Mouse (Mus musculus) liver, embryonic 14.5 days (tissue): ENCODE measurements around the gene Ggt6. TPM values are rescaled to one million over a fixed set of nuclear protein-coding genes. Genes with fewer than 3 reads are reported as not detected.

Experiments used
- ATAC-seq: fragments of 200-750 bp; cut with Nextera tagmentation; 2 replicates; pipeline ENCODE4 v1.8.0; 2017; ENCODE audit warnings: moderate number of reproducible peaks, mild to moderate bottlenecking, moderate library complexity; ENCODE audit not compliant: insufficient read depth
- DNase-seq, 3 experiments: peaks; one replicate each; pipeline ENCODE4 v3.0.0-alpha.2; 2012 to 2013; ENCODE audit warnings: low read depth in 3 of 3, low spot score in 3 of 3
- H3K27ac ChIP-seq: fragments of 300-500 bp; sonication (generic); 2 replicates; pipeline ENCODE4 v1.5.1; 2014; ENCODE audit warnings: moderate library complexity, mild to moderate bottlenecking, control low read depth, inconsistent platforms
- H3K27me3 ChIP-seq: fragments of 300-500 bp; sonication (generic); 2 replicates; pipeline ENCODE4 v1.6.1; 2014; ENCODE audit warnings: mild to moderate bottlenecking, low read length, moderate library complexity; ENCODE audit not compliant: control insufficient read depth, insufficient read depth
- H3K36me3 ChIP-seq: fragments of 300-500 bp; sonication (generic); replicated peaks from 2 replicates; pipeline ENCODE4 v1.6.1; 2014; ENCODE audit warnings: low read depth; ENCODE audit not compliant: control insufficient read depth, insufficient read depth
- H3K4me1 ChIP-seq, 2 experiments: fragments of 200-500 bp in 1 of 2; fragments of 300-500 bp in 1 of 2; sonication (generic) in 1 of 2; replicated peaks; 2 replicates each; pipeline ENCODE4 v1.6.1; 2012 to 2014; ENCODE audit warnings: antibody characterized with exemption in 1 of 2, inconsistent platforms in 1 of 2, low read length in 1 of 2; ENCODE audit not compliant: control insufficient read depth in 2 of 2, insufficient read depth in 2 of 2
- H3K4me2 ChIP-seq: fragments of 300-500 bp; sonication (generic); 2 replicates; pipeline ENCODE4 v1.6.1; 2014; ENCODE audit warnings: low read depth, mild to moderate bottlenecking, control low read depth, moderate library complexity
- H3K4me3 ChIP-seq, 2 experiments: fragments of 200-500 bp in 1 of 2; fragments of 300-500 bp in 1 of 2; sonication (generic) in 1 of 2; 2 replicates each; pipeline ENCODE4 v1.5.1; 2012 to 2014; ENCODE audit warnings: low read depth in 2 of 2, low read length in 2 of 2, mild to moderate bottlenecking in 2 of 2, control low read depth in 1 of 2, inconsistent platforms in 1 of 2, moderate library complexity in 1 of 2; ENCODE audit not compliant: insufficient read depth in 1 of 2
- H3K9ac ChIP-seq: fragments of 300-500 bp; sonication (generic); replicated peaks from 2 replicates; pipeline ENCODE4 v1.6.1; 2014; ENCODE audit warnings: mild to moderate bottlenecking, control low read depth, moderate library complexity
- H3K9me3 ChIP-seq: fragments of 300-500 bp; sonication (generic); 2 replicates; pipeline ENCODE4 v1.6.1; 2016; ENCODE audit warnings: low read length, mixed read lengths; ENCODE audit not compliant: control insufficient read depth
- CTCF ChIP-seq: IDR thresholded peaks from 2 replicates; pipeline ENCODE4 v1.5.1; 2016; ENCODE audit warnings: antibody characterized with exemption, low read depth, control low read depth
- EP300 ChIP-seq: IDR thresholded peaks from 2 replicates; pipeline ENCODE4 v1.6.1; 2016; ENCODE audit warnings: antibody characterized with exemption, low read depth
- WGBS: fragments of 180-500 bp; shearing (Covaris S2); extraction: QIAGEN DNeasy Blood & Tissue Kit; methylation state at CpG from one replicate; pipeline ENCODE4 v1.1.7; 2014; ENCODE audit not compliant: insufficient replicate concordance; 5-methylcytosine and 5-hydroxymethylcytosine counted together
- polyA plus RNA-seq, 2 experiments: library from polyadenylated mRNA; depleted of rRNA in 1 of 2; stranded (reverse) in 1 of 2; unstranded in 1 of 2; fragments of >200 nt; fragmentation: Nextera tagmentation in 1 of 2; extraction: Ambion mirVana in 1 of 2; gene quantifications; 2 replicates each; pipeline versions ENCODE4 v1.2.1 to v1.2.3; 2012 to 2014

Gene Ggt6
- polyA plus RNA-seq, 2 experiments: 0.10 to 0.25 TPM

- 49% methylated on average over 12 of the region's 12 CpGs for WGBS
- H3K4me2 ChIP-seq: no peak overlapping the region; the same call in 1 of the 2 replicates
- no peak for TF ChIP-seq CTCF
- TF ChIP-seq EP300: no peak
- no peak overlapping the region for H3K4me3 ChIP-seq
- peak overlapping the region; percentile 9; the same call in 1 of the 2 replicates for H3K27ac ChIP-seq
- no peaks in the 10 kb centered on the region for H3K27me3 ChIP-seq
- DNase-seq (no peak), ATAC-seq (peak; percentile 69)
- no peaks in the 10 kb centered on the region; the same call in 1 of the 2 replicates for H3K36me3 ChIP-seq
- no peak overlapping the region; the same call in 1 of the 2 replicates for H3K9ac ChIP-seq
- H3K4me1 ChIP-seq: peaks cover 0 to 18% of the 10 kb centered on the region in 2 experiments; a peak in 3 of 4 replicates
- H3K9me3 ChIP-seq: no peaks in the 10 kb centered on the region
Observed at GRCm38 (mm10) chr11:72457995-72458496, 22.7 kb downstream of the Ggt6 start.

GRCm38 (mm10) chr11:72458502-72458901 lies 23.2 kb downstream of the Ggt6 start:
- 19% methylated on average over 3 of the region's 3 CpGs for WGBS
- ATAC-seq (peak; percentile 42; the same call in 1 of the 2 replicates), DNase-seq (no peak)
- H3K27ac ChIP-seq: peak overlapping the region; percentile 9; the same call in 1 of the 2 replicates
- no peak overlapping the region; the same call in 1 of the 2 replicates for H3K9ac ChIP-seq
- TF ChIP-seq CTCF (no peak), EP300 (no peak)
- H3K4me3 ChIP-seq: peak overlapping the region in 1 of 2 experiments; percentile 18; a peak in 1 of 4 replicates
- peaks cover 0 to 18% of the 10 kb centered on the region in 2 experiments; a peak in 3 of 4 replicates for H3K4me1 ChIP-seq
- no peaks in the 10 kb centered on the region for H3K9me3 ChIP-seq
- H3K27me3 ChIP-seq: no peaks in the 10 kb centered on the region
- H3K4me2 ChIP-seq: no peak overlapping the region; the same call in 1 of the 2 replicates
- H3K36me3 ChIP-seq: no peaks in the 10 kb centered on the region; the same call in 1 of the 2 replicates

DNA sequence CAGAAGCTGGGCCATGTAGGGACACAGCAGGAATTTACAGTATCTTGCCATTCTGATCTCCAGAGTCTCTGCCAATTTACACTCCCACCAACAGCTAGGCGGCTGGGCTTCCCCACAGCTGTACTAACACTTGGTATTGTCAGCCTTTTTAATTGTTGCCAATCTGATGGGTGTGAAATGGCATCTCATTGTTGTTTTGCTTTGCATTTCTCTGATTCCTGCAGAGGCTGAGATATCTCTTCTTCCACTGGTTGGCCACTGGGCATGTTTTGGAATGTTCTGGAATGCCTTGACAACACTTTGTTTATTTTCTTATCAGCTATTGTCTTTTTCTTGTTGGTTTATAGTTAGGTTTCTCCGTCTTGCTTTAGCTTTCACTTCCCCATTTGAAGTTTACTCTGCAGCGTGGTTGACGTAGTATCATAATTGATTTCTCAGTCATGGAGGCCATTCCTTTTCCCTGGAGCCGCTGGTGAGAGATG lies 26.2 kb downstream of the Ggt6 start:
- no peak for DNase-seq
- Histone ChIP-seq H3K27ac (no peak overlapping the region), H3K4me3 (no peak overlapping the region), H3K4me2 (no peak overlapping the region), H3K9me3 (no peaks in the 10 kb centered on the region), H3K9ac (no peak overlapping the region), H3K4me1 (peaks cover 4 to 27% of the 10 kb centered on the region in 2 experiments), H3K27me3 (no peaks in the 10 kb centered on the region), H3K36me3 (no peaks in the 10 kb centered on the region; the same call in 1 of the 2 replicates)
- 45% methylated on average over 5 of the region's 5 CpGs for WGBS
- TF ChIP-seq CTCF (no peak), EP300 (no peak)
- ATAC-seq: no peak

- no peak for TF ChIP-seq EP300
- TF ChIP-seq CTCF: no peak
- WGBS: 76% methylated on average over 3 of the region's 3 CpGs
- no peak for ATAC-seq
- no peaks in the 10 kb centered on the region for H3K27me3 ChIP-seq
- no peak overlapping the region for H3K27ac ChIP-seq
- peaks cover 17 to 37% of the 10 kb centered on the region in 2 experiments for H3K4me1 ChIP-seq
- no peak overlapping the region for H3K4me3 ChIP-seq
- no peaks in the 10 kb centered on the region; the same call in 1 of the 2 replicates for H3K36me3 ChIP-seq
- no peak overlapping the region for H3K4me2 ChIP-seq
- DNase-seq: no peak
- H3K9me3 ChIP-seq: no peaks in the 10 kb centered on the region
- H3K9ac ChIP-seq: no peak overlapping the region
Observed at GRCm38 (mm10) chr11:72464821-72465220, 29.5 kb downstream of the Ggt6 start.

DNA sequence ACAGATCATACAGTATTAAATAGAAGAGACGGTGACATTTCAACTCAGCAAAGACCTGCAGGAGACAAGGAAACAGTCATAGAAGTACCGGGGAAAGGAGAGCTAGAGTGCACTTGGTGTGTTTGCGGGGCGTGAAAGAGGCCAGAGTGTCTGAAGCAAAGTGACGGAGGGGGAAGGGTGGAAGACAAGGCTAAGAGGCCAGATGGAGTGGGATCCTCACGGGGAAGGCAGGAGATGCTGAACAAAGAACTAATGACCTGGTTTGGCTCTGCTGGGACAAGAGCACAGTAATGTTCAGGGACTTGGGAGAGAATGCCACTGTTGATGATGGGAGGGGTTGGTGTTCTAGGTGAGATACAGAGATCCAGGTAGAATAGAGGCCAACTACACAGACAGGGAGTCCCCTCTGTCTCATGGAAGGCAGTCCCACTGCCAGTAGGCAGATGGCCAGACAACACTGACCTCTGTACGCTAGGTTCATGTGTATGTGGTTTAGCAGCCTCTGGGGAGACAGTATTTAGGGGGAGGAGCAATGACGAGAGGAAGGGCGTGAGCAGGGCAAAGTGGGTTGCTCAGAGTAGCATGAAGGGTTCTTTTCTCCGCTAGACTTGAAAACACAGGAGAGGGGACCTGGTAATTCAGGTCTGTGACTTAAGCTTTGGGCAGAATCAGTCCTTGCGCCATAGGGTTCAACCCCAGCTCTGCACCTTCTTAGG lies 30.8 kb downstream of the Ggt6 start:
- Histone ChIP-seq H3K27me3 (no peaks in the 10 kb centered on the region), H3K4me3 (no peak overlapping the region), H3K4me1 (peaks cover 21 to 45% of the 10 kb centered on the region in 2 experiments), H3K9me3 (no peaks in the 10 kb centered on the region), H3K27ac (peak overlapping the region; percentile 58), H3K4me2 (peak overlapping the region; percentile 57), H3K36me3 (no peaks in the 10 kb centered on the region; the same call in 1 of the 2 replicates), H3K9ac (no peak overlapping the region)
- no peak for DNase-seq
- TF ChIP-seq CTCF (no peak), EP300 (no peak)
- 51% methylated on average over 11 of the region's 11 CpGs for WGBS
- peak; percentile 36; the same call in 1 of the 2 replicates for ATAC-seq
